Mouse (Mus musculus): Measurements from ENCODE around the gene Rab3a.

Gene Rab3a

GRCm38 (mm10) chr8:70776496-70777444, 22.3 kb downstream of the Rab3a start, which contains the start of gene Pik3r2:
Gene Pik3r2, minus strand, starts transcription at chr8:70776713.
- DNase-seq: peak; percentile 98

- no peak for DNase-seq
Observed at GRCm38 (mm10) chr8:70780093-70780492, 25.6 kb downstream of the Rab3a start.

GRCm38 (mm10) chr8:70786291-70787050, 32.0 kb downstream of the Rab3a start:
- peak; percentile 66 for DNase-seq

GRCm38 (mm10) chr8:70787051-70787445, 32.6 kb downstream of the Rab3a start:
- DNase-seq: peak; percentile 61

GRCm38 (mm10) chr8:70787941-70788667, 33.6 kb downstream of the Rab3a start:
- peak; percentile 96 for DNase-seq

GRCm38 (mm10) chr8:70789046-70789445, 34.6 kb downstream of the Rab3a start:
- DNase-seq: peak; percentile 61

- peak; percentile 60 for DNase-seq
Observed at GRCm38 (mm10) chr8:70790846-70791245, 36.4 kb downstream of the Rab3a start.

GRCm38 (mm10) chr8:70791294-70791701, 36.8 kb downstream of the Rab3a start:
- DNase-seq: no peak

- peak; percentile 91 for DNase-seq
Observed at GRCm38 (mm10) chr8:70791975-70792691, 37.7 kb downstream of the Rab3a start.

GRCm38 (mm10) chr8:70792700-70793099, 38.2 kb downstream of the Rab3a start:
- peak; percentile 86 for DNase-seq

- DNase-seq: peak; percentile 53
Observed at GRCm38 (mm10) chr8:70794215-70794614, 39.7 kb downstream of the Rab3a start.

GRCm38 (mm10) chr8:70795370-70795769, 40.9 kb downstream of the Rab3a start:
- DNase-seq: peak; percentile 42

GRCm38 (mm10) chr8:70796403-70797080, 42.1 kb downstream of the Rab3a start:
- no peak for DNase-seq

GRCm38 (mm10) chr8:70797081-70798070, 42.9 kb downstream of the Rab3a start:
- DNase-seq: peak; percentile 92

GRCm38 (mm10) chr8:70798281-70798680, 43.8 kb downstream of the Rab3a start:
- peak; percentile 60 for DNase-seq

GRCm38 (mm10) chr8:70800648-70801047, 46.2 kb downstream of the Rab3a start:
- peak; percentile 25 for DNase-seq

- no peak for DNase-seq
Observed at GRCm38 (mm10) chr8:70801156-70801555, 46.7 kb downstream of the Rab3a start.

- no peak for DNase-seq
Observed at GRCm38 (mm10) chr8:70801830-70802229, 47.4 kb downstream of the Rab3a start.

GRCm38 (mm10) chr8:70802786-70803510, 48.5 kb downstream of the Rab3a start:
- DNase-seq: no peak
